Mouse (Mus musculus): ENCODE results near the gene Ubxn7.

The Ubxn7 gene

GRCm38 (mm10) chr16:32434066-32434465, 102.0 kb downstream of the Ubxn7 start:
- DNase-seq (ENCODE audit: low spot score in 2 of 2) = no peak

- DNase-seq (ENCODE audit: low spot score in 2 of 2) = no peak
Observed at GRCm38 (mm10) chr16:32434691-32435090, 102.6 kb downstream of the Ubxn7 start.

- no peak for DNase-seq (ENCODE audit: low spot score in 2 of 2)
Observed at GRCm38 (mm10) chr16:32436657-32437056, 104.6 kb downstream of the Ubxn7 start.

GRCm38 (mm10) chr16:32437266-32437665, 105.2 kb downstream of the Ubxn7 start:
- no peak for DNase-seq (ENCODE audit: low spot score in 2 of 2)

- DNase-seq (ENCODE audit: low spot score in 2 of 2) = no peak
Observed at GRCm38 (mm10) chr16:32441432-32441831, 109.4 kb downstream of the Ubxn7 start.
